ENCODE assay signal across 21 mouse cellular contexts in the genomic region with DNA sequence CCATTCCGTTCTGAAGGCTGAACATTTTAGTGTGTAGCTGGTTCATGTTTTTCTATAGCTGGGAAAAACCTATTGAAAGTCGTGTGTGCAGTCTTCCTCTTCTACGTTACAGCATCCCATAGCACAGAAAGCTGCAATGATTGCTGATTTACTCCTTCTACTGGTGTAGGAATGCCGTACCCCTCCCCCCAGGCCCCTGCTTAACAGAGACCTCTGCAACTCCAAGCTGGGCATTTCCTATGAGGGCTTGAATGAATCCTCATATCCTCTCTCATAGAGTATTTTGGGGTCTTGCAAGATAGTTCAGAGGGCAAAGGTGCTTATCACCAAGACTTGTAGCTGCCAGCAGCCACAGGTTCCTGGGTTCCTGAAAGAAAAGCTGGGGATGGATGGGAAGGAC.
"Had no signal": no experiment of that assay in that cellular context is flagged by ENCODE, and none has a peak within 500 bp of the region (broad histone marks: within the 10 kb centered on the region; RNA-seq: fewer than 3 reads in every experiment).

No protein-coding gene starts in this region.

- DNase-seq: kidney, postnatal 25 days; layer of hippocampus, adult 9-11 months; liver; lung, adult 18-20 months; lung, postnatal 10 days; lung, postnatal 36 days; thymus, adult 2 months; thymus, postnatal 14 days; thymus, postnatal 4 days had no signal

- ATAC-seq: liver, embryonic 12.5 days; midbrain, embryonic 13.5 days; midbrain, embryonic 16.5 days had no signal

- H3K27ac ChIP-seq: layer of hippocampus, adult 2 months; limb, embryonic 10.5 days; limb, embryonic 13.5 days; liver, embryonic 12.5 days; liver, embryonic 15.5 days; lung, embryonic 15.5 days; midbrain, embryonic 10.5 days; midbrain, embryonic 13.5 days; neural tube, embryonic 13.5 days had no signal

- H3K4me3 ChIP-seq: layer of hippocampus, adult 2 months; limb, embryonic 10.5 days; limb, embryonic 13.5 days; liver, embryonic 12.5 days; liver, embryonic 15.5 days; lung, embryonic 15.5 days; megakaryocyte, embryonic 14.5 days; midbrain, embryonic 10.5 days; midbrain, embryonic 13.5 days; myocyte; neural tube, embryonic 13.5 days had no signal

- H3K27me3 ChIP-seq: limb, embryonic 13.5 days; liver, embryonic 15.5 days; megakaryocyte, embryonic 14.5 days; midbrain, embryonic 13.5 days; neural tube, embryonic 13.5 days had no signal

- H3K9ac ChIP-seq: limb, embryonic 13.5 days; liver, embryonic 12.5 days; liver, embryonic 15.5 days; lung, embryonic 15.5 days; midbrain, embryonic 13.5 days; neural tube, embryonic 13.5 days had no signal

- H3K36me3 ChIP-seq: limb, embryonic 10.5 days; limb, embryonic 13.5 days; liver, embryonic 12.5 days; liver, embryonic 15.5 days; lung, embryonic 15.5 days; midbrain, embryonic 10.5 days; midbrain, embryonic 13.5 days; neural tube, embryonic 13.5 days had no signal

- H3K4me1 ChIP-seq: liver, embryonic 12.5 days; liver, embryonic 15.5 days; lung, embryonic 15.5 days; megakaryocyte, embryonic 14.5 days had no signal

- H3K9me3 ChIP-seq: limb, embryonic 10.5 days; limb, embryonic 13.5 days; liver, embryonic 12.5 days; liver, embryonic 15.5 days; lung, embryonic 15.5 days; midbrain, embryonic 10.5 days; midbrain, embryonic 13.5 days; neural tube, embryonic 13.5 days had no signal

- H3K4me2 ChIP-seq: limb, embryonic 13.5 days; liver, embryonic 12.5 days; liver, embryonic 15.5 days; lung, embryonic 15.5 days; midbrain, embryonic 13.5 days; neural tube, embryonic 13.5 days had no signal
